Mouse (Mus musculus) adrenal gland, adult 18-20 months (tissue): ENCODE results near the gene Plac9b. TPM values are rescaled to one million over a fixed set of nuclear protein-coding genes. Genes with fewer than 3 reads are reported as not detected.
"Not testable (repeated sequence)": the region's sequence is repeated elsewhere in the genome, so short reads cannot be mapped to it uniquely, and the experiment has no call there.

Experiments
- DNase-seq, 2 experiments: peaks; one replicate each; pipeline ENCODE4 v3.0.0; 2021 to 2022; ENCODE audit warnings: low spot score in 2 of 2
- long read RNA-seq, 2 experiments: library from polyadenylated mRNA; stranded (forward); transcript quantifications; one replicate each; pipeline ENCODE4 v2.0.0; 2021
- total RNA-seq, 2 experiments: library from RNA; stranded (reverse); gene quantifications; 1 replicate in 1 of 2; 2 replicates in 1 of 2; pipeline ENCODE4 v1.2.3; 2021

Plac9b gene
- 10 to 100 TPM; 39.6 to 53.4 TPM for total RNA-seq
- long read RNA-seq, experiment 1, transcript Plac9b-203 (4 exons, 1,040 nt) = major isoform, 5 of 5 reads
- long read RNA-seq, experiment 1, partial matches to known transcripts = 0 of 5 reads
- long read RNA-seq, experiment 1, other reads (novel, unspliced or antisense) = 0 of 5 reads
- long read RNA-seq, experiment 2, transcript Plac9b-203 (4 exons, 1,040 nt) = major isoform, 18 of 20 reads
- long read RNA-seq, experiment 2, partial matches to known transcripts = 0 of 20 reads
- long read RNA-seq, experiment 2, other reads (novel, unspliced or antisense) = 1 of 20 reads

DNA sequence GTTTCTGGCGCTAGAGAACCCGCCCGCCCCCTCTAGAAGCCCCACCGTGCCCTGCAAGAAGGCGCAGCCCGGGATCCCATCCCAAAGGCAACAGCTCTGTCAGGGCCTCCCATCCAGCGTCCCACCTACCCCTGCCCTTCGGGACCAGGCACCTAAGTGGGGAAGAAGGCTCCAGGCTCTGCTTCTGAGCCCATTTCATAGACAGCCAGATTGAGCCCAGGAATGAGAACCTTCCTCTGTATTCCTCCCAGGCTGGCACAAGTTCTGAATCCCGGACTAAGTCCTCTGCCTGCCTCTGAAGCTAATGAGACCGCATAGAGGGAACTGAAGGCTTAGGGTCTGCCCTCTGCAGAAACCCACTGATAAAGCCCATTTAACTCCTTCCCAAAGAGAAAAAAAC is at the start of gene Plac9b:
TSS of gene Plac9b (minus strand) at position 101 of the 400 bp plus-strand sequence.
- not testable (repeated sequence) for DNase-seq

GRCm38 (mm10) chr14:26216233-26217000 is 34.1 kb upstream of the Plac9b start:
- DNase-seq = not testable (repeated sequence)

- DNase-seq = not testable (repeated sequence)
Observed at GRCm38 (mm10) chr14:26206926-26207247, 24.6 kb upstream of the Plac9b start, which contains the start of gene Tmem254b. TSS of gene Tmem254b (minus strand) at chr14:26207041.

- not testable (repeated sequence) for DNase-seq
Observed at GRCm38 (mm10) chr14:26206197-26206925, 24.1 kb upstream of the Plac9b start.

- DNase-seq = not testable (repeated sequence)
Observed at GRCm38 (mm10) chr14:26197851-26198250, 15.6 kb upstream of the Plac9b start.

GRCm38 (mm10) chr14:26188361-26188760 is 6.1 kb upstream of the Plac9b start:
- not testable (repeated sequence) for DNase-seq

DNA sequence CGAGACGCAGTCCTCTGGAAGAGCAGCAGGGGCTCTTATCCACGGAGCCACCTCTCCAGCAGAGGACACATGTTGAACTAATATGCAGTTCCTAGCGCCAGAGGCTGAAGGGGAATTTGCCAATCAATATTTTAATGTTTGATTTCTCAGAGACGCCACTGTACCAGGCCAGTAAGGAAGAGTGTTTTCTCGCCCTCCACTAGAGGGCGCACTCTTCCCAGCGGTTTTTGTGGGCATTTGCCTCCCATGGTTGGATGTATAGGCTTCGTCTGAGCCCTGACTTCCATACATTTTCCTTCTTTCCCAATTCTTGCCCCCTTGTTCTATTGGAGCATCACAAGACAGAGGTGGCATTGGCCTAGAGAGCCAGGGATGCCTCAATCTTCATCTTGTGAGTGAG is 4.4 kb upstream of the Plac9b start:
- not testable (repeated sequence) for DNase-seq

- not testable (repeated sequence) for DNase-seq
Observed at GRCm38 (mm10) chr14:26181660-26182059, 620 bp downstream of the Plac9b start.

- DNase-seq = not testable (repeated sequence)
Observed at GRCm38 (mm10) chr14:26175028-26175427, 7.3 kb downstream of the Plac9b start.

- not testable (repeated sequence) for DNase-seq
Observed at GRCm38 (mm10) chr14:26173955-26174354, 8.3 kb downstream of the Plac9b start.

GRCm38 (mm10) chr14:26165266-26165665 is 17.0 kb downstream of the Plac9b start:
- not testable (repeated sequence) for DNase-seq

GRCm38 (mm10) chr14:26162423-26162822 is 19.9 kb downstream of the Plac9b start:
- not testable (repeated sequence) for DNase-seq

DNA sequence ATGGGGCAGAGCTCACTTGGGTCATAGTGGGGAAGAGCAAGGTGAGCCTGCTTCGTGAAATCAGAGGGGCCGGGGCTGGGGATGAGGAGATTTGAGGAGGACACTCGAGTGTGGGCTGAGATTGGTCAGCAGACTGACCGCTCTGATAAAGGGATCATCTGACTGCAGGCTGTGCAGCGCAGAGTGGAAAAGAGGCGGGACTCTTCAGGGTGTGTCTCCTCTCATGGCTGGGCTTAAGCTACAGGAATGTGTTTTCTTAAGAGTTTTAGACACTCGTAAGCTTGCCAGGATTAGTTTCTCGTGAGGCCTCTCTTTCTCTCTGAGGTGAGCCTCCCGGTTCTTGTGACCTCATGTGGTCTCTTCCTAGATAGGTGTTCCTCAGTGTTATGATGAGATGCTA is 21.1 kb downstream of the Plac9b start:
- not testable (repeated sequence) for DNase-seq

DNA sequence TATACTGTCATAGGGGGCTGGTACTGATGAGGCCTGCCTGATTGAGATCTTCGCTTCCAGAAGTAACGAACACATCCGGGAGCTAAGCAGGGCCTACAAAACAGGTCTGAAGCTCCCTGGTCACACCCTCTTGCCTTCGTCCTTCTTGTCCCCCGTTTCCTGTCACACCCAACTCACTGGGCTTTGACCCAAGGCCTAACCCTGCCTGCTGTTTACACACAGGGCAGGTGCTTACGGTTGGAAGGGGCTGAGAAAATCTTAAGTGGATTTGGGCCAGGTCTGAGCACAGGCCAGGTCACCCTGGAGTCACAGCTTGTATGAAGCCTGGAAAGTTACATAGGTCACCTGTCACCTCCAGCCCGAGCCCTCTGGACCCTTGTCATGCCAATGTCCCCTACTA is 26.2 kb downstream of the Plac9b start:
- not testable (repeated sequence) for DNase-seq

DNA sequence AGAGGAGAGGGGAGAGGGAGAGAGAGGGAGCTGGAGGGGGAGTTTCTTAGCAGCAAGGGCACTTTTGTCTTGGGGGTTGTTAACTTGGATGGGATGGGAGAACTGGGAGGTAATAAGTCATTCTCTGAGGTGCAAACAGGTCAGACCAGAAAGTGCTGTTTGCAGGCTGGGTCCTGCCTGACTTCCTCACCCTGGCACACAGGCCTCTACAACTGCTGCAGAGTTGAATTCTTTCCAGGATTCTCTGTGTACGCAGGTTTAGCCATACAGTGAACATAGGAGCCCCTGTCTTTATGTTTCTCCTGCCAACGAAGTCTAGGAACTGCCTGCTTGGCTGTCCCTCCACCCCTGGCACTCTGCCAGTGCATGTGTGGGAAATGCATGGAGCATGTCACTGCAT is 35.2 kb downstream of the Plac9b start:
- not testable (repeated sequence) for DNase-seq

- not testable (repeated sequence) for DNase-seq
Observed at GRCm38 (mm10) chr14:26119095-26119494, 63.2 kb downstream of the Plac9b start.

DNA sequence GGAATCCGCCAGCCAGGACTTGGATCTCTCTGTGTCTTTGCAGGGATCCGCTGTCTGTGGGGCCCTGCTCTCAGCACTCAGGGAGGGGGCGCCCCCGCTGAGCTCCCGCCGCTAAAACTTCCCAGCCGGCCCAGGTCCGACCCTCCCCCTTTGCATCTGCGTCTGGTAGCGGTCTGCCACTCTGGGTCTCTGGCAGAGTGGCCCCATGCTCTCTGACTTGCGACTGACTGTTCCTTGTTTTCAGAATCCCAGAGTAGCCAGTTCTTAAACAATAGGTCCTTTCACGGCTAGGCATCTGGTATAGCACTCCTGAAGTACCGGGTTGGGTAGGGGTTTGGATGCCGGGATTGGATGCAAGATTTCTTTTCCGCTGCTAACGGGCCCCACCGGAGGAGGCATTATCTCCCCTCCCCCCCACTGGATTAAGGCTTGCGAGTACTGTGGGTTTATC is 63.7 kb downstream of the Plac9b start:
- DNase-seq = not testable (repeated sequence)

DNA sequence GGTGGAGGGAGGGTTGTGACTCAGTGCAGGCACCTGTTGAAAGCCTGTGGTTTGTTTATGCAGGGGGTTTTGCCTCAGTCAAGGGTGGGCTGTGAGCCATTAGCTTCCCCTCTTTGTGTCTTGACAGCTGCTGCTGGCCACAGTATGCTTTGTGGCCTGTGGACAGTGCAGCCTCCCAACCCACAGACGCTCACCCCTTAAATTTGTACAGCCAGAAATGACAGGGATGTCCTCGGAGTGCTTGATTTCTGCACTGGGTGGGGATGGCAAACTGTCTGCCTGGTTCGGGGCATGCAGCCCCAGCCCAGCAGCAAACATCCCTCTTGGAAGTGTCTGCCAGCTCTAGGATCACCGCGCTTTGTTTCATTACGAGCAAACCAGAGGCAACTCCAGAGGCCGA is 64.1 kb downstream of the Plac9b start, which contains the start of gene Duxbl2:
TSS of gene Duxbl2 (plus strand) at position 200 of the 400 bp plus-strand sequence.
- not testable (repeated sequence) for DNase-seq
